Comparison of ENCODE assay signal across 14 mouse cellular contexts in genomic region chr7:115889926-115890325, GRCm38 (mm10).
A peak's percentile ranks its signal among the peaks of the same experiment; 100 is the strongest.
DNase-seq lines count a peak whose midpoint lies in the region; ATAC-seq lines count a peak whose summit lies in the region.
"Had no signal": no experiment of that assay in that cellular context is flagged by ENCODE, and none has a peak within 500 bp of the region (broad histone marks: within the 10 kb centered on the region; RNA-seq: fewer than 3 reads in every experiment).

No protein-coding gene starts in this region.

- no peak for DNase-seq in forebrain, embryonic 10.5 days (ENCODE audit: extremely low spot score, low spot score)
- DNase-seq in liver, embryonic 13.5 days = no peak
- no peak for DNase-seq in liver, embryonic 11.5 days (ENCODE audit: low spot score)
- DNase-seq in embryonic facial prominence, embryonic 14.5 days (ENCODE audit: low spot score) = peak; percentile 72
- peak; percentile 15 for DNase-seq in lung, postnatal 10 days
- no peak for DNase-seq in thymus, postnatal 10 days (ENCODE audit: low spot score in 2 of 2)
- no peak for DNase-seq in left cerebral cortex, postnatal 14 days (ENCODE audit: low spot score in 2 of 2)
- DNase-seq: cerebellum, postnatal 36 days had no signal

- H3K4me2 ChIP-seq in forebrain, embryonic 13.5 days = no peak overlapping the region
- no peak overlapping the region for H3K4me2 ChIP-seq in liver, embryonic 13.5 days
- H3K4me2 ChIP-seq in liver, embryonic 11.5 days = no peak overlapping the region
- H3K4me2 ChIP-seq in embryonic facial prominence, embryonic 14.5 days (ENCODE audit: low read depth, low read length) = no peak overlapping the region
- H3K4me2 ChIP-seq: heart, embryonic 12.5 days; midbrain, embryonic 11.5 days had no signal

- intact Hi-C loops in left cerebral cortex, postnatal 14 days (cut with DNase I) = no loop called here

- no peak overlapping the region for H3K27ac ChIP-seq in forebrain, embryonic 13.5 days
- H3K27ac ChIP-seq in forebrain, embryonic 10.5 days = no peak overlapping the region
- 0 out of 2 replicates have a peak overlapping the region, but pooled peaks have one; percentile 62 for H3K27ac ChIP-seq in liver, embryonic 13.5 days
- H3K27ac ChIP-seq in liver, embryonic 11.5 days (ENCODE audit: low read depth, low read length) = no peak overlapping the region
- no peak overlapping the region for H3K27ac ChIP-seq in embryonic facial prominence, embryonic 14.5 days (replicated peaks; ENCODE audit: low read depth, low read length)
- H3K27ac ChIP-seq: liver, embryonic 14.5 days had no signal

- no peak overlapping the region for H3K4me3 ChIP-seq in forebrain, embryonic 13.5 days
- H3K4me3 ChIP-seq in forebrain, embryonic 10.5 days = no peak overlapping the region
- no peak overlapping the region for H3K4me3 ChIP-seq in liver, embryonic 13.5 days (replicated peaks)
- no peak overlapping the region for H3K4me3 ChIP-seq in liver, embryonic 11.5 days (ENCODE audit: low read depth, low read length)
- H3K4me3 ChIP-seq in embryonic facial prominence, embryonic 14.5 days (ENCODE audit: low read depth, low read length) = no peak overlapping the region
- H3K4me3 ChIP-seq: heart, embryonic 12.5 days had no signal

- WGBS in forebrain, embryonic 13.5 days = 59% methylated on average over 7 of the region's 7 CpGs
- 71% methylated on average over 7 of the region's 7 CpGs for WGBS in forebrain, embryonic 10.5 days
- WGBS in liver, embryonic 13.5 days (ENCODE audit: insufficient replicate concordance) = 87% methylated on average over 7 of the region's 7 CpGs
- 81% methylated on average over 7 of the region's 7 CpGs for WGBS in liver, embryonic 11.5 days
- WGBS in embryonic facial prominence, embryonic 14.5 days = 31% methylated on average over 7 of the region's 7 CpGs

- H3K27me3 ChIP-seq in forebrain, embryonic 13.5 days = no peaks in the 10 kb centered on the region
- no peaks in the 10 kb centered on the region for H3K27me3 ChIP-seq in forebrain, embryonic 10.5 days (ENCODE audit: poor library complexity, severe bottlenecking)
- H3K27me3 ChIP-seq in liver, embryonic 13.5 days = no peaks in the 10 kb centered on the region
- no peaks in the 10 kb centered on the region for H3K27me3 ChIP-seq in liver, embryonic 11.5 days (replicated peaks; ENCODE audit: control insufficient read depth, insufficient read depth, low read length)
- H3K27me3 ChIP-seq in embryonic facial prominence, embryonic 14.5 days (replicated peaks; ENCODE audit: control insufficient read depth, insufficient read depth, low read length) = peaks cover 34% of the 10 kb centered on the region
- H3K27me3 ChIP-seq: heart, embryonic 12.5 days; Patski had no signal

- H3K36me3 ChIP-seq in forebrain, embryonic 13.5 days (ENCODE audit: poor library complexity, severe bottlenecking) = no peaks in the 10 kb centered on the region
- H3K36me3 ChIP-seq in forebrain, embryonic 10.5 days (replicated peaks) = no peaks in the 10 kb centered on the region
- H3K36me3 ChIP-seq in liver, embryonic 13.5 days = no peaks in the 10 kb centered on the region
- no peaks in the 10 kb centered on the region for H3K36me3 ChIP-seq in liver, embryonic 11.5 days (ENCODE audit: control insufficient read depth, insufficient read depth, low read length)
- H3K36me3 ChIP-seq in embryonic facial prominence, embryonic 14.5 days (ENCODE audit: control insufficient read depth, insufficient read depth, low read length) = no peaks in the 10 kb centered on the region
- H3K36me3 ChIP-seq: heart, embryonic 12.5 days had no signal

- peaks cover 23% of the 10 kb centered on the region for H3K4me1 ChIP-seq in forebrain, embryonic 13.5 days
- peaks cover 27% of the 10 kb centered on the region for H3K4me1 ChIP-seq in forebrain, embryonic 10.5 days
- peaks cover 76% of the 10 kb centered on the region for H3K4me1 ChIP-seq in liver, embryonic 13.5 days (replicated peaks)
- H3K4me1 ChIP-seq in liver, embryonic 11.5 days (replicated peaks; ENCODE audit: control insufficient read depth, insufficient read depth, low read length) = peaks cover 18% of the 10 kb centered on the region
- peaks cover 3% of the 10 kb centered on the region; the same call in 1 of the 2 replicates for H3K4me1 ChIP-seq in embryonic facial prominence, embryonic 14.5 days (ENCODE audit: control insufficient read depth, insufficient read depth, low read length)

- H3K9me3 ChIP-seq in forebrain, embryonic 13.5 days (replicated peaks) = no peaks in the 10 kb centered on the region
- no peaks in the 10 kb centered on the region for H3K9me3 ChIP-seq in forebrain, embryonic 10.5 days
- H3K9me3 ChIP-seq in liver, embryonic 13.5 days (replicated peaks) = no peaks in the 10 kb centered on the region
- H3K9me3 ChIP-seq in liver, embryonic 11.5 days (ENCODE audit: control insufficient read depth, low read length) = no peaks in the 10 kb centered on the region
- H3K9me3 ChIP-seq in embryonic facial prominence, embryonic 14.5 days (ENCODE audit: control insufficient read depth, low read length) = no peaks in the 10 kb centered on the region
- H3K9me3 ChIP-seq: heart, embryonic 12.5 days had no signal

- H3K9ac ChIP-seq in forebrain, embryonic 13.5 days = no peak overlapping the region
- H3K9ac ChIP-seq in liver, embryonic 13.5 days = no peak overlapping the region
- H3K9ac ChIP-seq in liver, embryonic 11.5 days (ENCODE audit: low read depth, low read length) = no peak overlapping the region
- H3K9ac ChIP-seq in embryonic facial prominence, embryonic 14.5 days (ENCODE audit: low read depth, low read length) = no peak overlapping the region
- H3K9ac ChIP-seq: heart, embryonic 12.5 days; liver, embryonic 14.5 days had no signal

- peak; percentile 72; the same call in 1 of the 2 replicates for ATAC-seq in forebrain, embryonic 13.5 days
- ATAC-seq in liver, embryonic 13.5 days (ENCODE audit: low read depth) = no peak
- ATAC-seq in liver, embryonic 11.5 days (replicated peaks; ENCODE audit: low FRiP score) = no peak
- peak; percentile 80 for ATAC-seq in embryonic facial prominence, embryonic 14.5 days (ENCODE audit: low read depth)
- ATAC-seq: intestine, embryonic 16.5 days; Patski had no signal

Comparison
In these comparisons a context has a peak if more than half of its experiments do, and no peak if none do; other contexts are left out.
1. ATAC-seq: peak in forebrain, embryonic 13.5 days (single experiment) and embryonic facial prominence, embryonic 14.5 days (single experiment); none in liver, embryonic 13.5 days (single experiment) and liver, embryonic 11.5 days (single experiment).
2. DNase-seq: peak in embryonic facial prominence, embryonic 14.5 days (single experiment) and lung, postnatal 10 days (single experiment); none in forebrain, embryonic 10.5 days (single experiment), liver, embryonic 13.5 days (single experiment), liver, embryonic 11.5 days (single experiment), thymus, postnatal 10 days (0 of 2) and left cerebral cortex, postnatal 14 days (0 of 2).